Mouse (Mus musculus) CH12.LX (cell line): ENCODE data around the gene Ift22. TPM values are rescaled to one million over a fixed set of nuclear protein-coding genes. Genes with fewer than 3 reads are reported as not detected.

Experiments
- DNase-seq: peaks from one replicate; pipeline ENCODE4 v3.0.0-alpha.2; 2013; ENCODE audit errors: extremely low read depth
- H3K27ac ChIP-seq: 2 replicates; pipeline ENCODE4 v1.5.1; 2012; ENCODE audit warnings: low read depth, mild to moderate bottlenecking, control low read depth, moderate library complexity; ENCODE audit not compliant: insufficient read depth
- H3K27me3 ChIP-seq: replicated peaks from 2 replicates; pipeline ENCODE3; 2012; ENCODE audit warnings: inconsistent platforms
- H3K36me3 ChIP-seq, 2 experiments: replicated peaks in 1 of 2; 2 replicates each; pipeline versions ENCODE3 to v1.6.1; 2012; ENCODE audit warnings: inconsistent platforms in 1 of 2, low read length in 1 of 2, mild to moderate bottlenecking in 1 of 2, mixed read lengths in 1 of 2, moderate library complexity in 1 of 2; ENCODE audit not compliant: control insufficient read depth in 1 of 2, insufficient read depth in 1 of 2
- H3K4me1 ChIP-seq, 2 experiments: 2 replicates each; pipeline ENCODE4 v1.6.1; 2012; ENCODE audit warnings: inconsistent platforms in 1 of 2, moderate library complexity in 1 of 2; ENCODE audit not compliant: insufficient read depth in 2 of 2, control insufficient read depth in 1 of 2
- H3K4me2 ChIP-seq: 2 replicates; pipeline ENCODE4 v1.6.1; 2012; ENCODE audit warnings: low read depth, mild to moderate bottlenecking, control low read depth; ENCODE audit not compliant: poor library complexity, insufficient read depth, severe bottlenecking
- H3K4me3 ChIP-seq, 3 experiments: fragments of 150-350 bp in 1 of 3; sonication (generic) in 1 of 3; replicated peaks in 1 of 3; 2 replicates each; pipeline versions ENCODE3 to v1.5.1; 2011 to 2012; ENCODE audit warnings: low read depth in 2 of 3, low read length in 2 of 3, mild to moderate bottlenecking in 2 of 3, moderate library complexity in 2 of 3, control low read depth in 1 of 3, improper control_type of control experiment in 1 of 3, inconsistent platforms in 1 of 3, mixed read lengths in 1 of 3; ENCODE audit not compliant: poor library complexity in 1 of 3
- H3K79me2 ChIP-seq: replicated peaks from 2 replicates; pipeline ENCODE4 v1.6.1; 2012; ENCODE audit warnings: mild to moderate bottlenecking, moderate library complexity; ENCODE audit not compliant: control insufficient read depth, poor library complexity, insufficient read depth, severe bottlenecking; ENCODE audit errors: extremely low read depth
- H3K9ac ChIP-seq: 2 replicates; pipeline ENCODE4 v1.6.1; 2012; ENCODE audit warnings: low read depth, mild to moderate bottlenecking, control low read depth, moderate library complexity; ENCODE audit not compliant: insufficient read depth
- H3K9me3 ChIP-seq: replicated peaks from 2 replicates; pipeline ENCODE3; 2012; ENCODE audit warnings: low read length, inconsistent platforms, mixed read lengths
- BHLHE40 ChIP-seq: IDR thresholded peaks from 2 replicates; pipeline ENCODE4 v1.6.1; 2011; ENCODE audit warnings: mild to moderate bottlenecking, low read depth, low read length, improper control_type of control experiment
- CHD1 ChIP-seq: IDR thresholded peaks from 2 replicates; pipeline ENCODE4 v1.6.1; 2012; ENCODE audit warnings: low read depth, low read length, improper control_type of control experiment, inconsistent platforms
- CHD2 ChIP-seq: IDR thresholded peaks from 2 replicates; pipeline ENCODE4 v1.6.1; 2011; ENCODE audit warnings: low read length, improper control_type of control experiment
- E2F4 ChIP-seq: IDR thresholded peaks from 2 replicates; pipeline ENCODE4 v1.6.1; 2011; ENCODE audit warnings: low read depth, low read length, improper control_type of control experiment; ENCODE audit not compliant: insufficient replicate concordance
- ETS1 ChIP-seq: conservative IDR thresholded peaks from 2 replicates; pipeline ENCODE4 v1.6.1; 2012; ENCODE audit warnings: low read depth, mild to moderate bottlenecking, inconsistent platforms, low read length, improper control_type of control experiment, moderate library complexity
- GABPA ChIP-seq: IDR thresholded peaks from 2 replicates; pipeline ENCODE4 v1.6.1; 2012; ENCODE audit warnings: low read depth, low read length, improper control_type of control experiment, inconsistent platforms; ENCODE audit not compliant: insufficient replicate concordance
- IRF4 ChIP-seq: IDR thresholded peaks from 2 replicates; pipeline ENCODE4 v1.6.1; 2014; ENCODE audit warnings: low read depth, mild to moderate bottlenecking, inconsistent platforms, low read length, improper control_type of control experiment
- JUN ChIP-seq: IDR thresholded peaks from 2 replicates; pipeline ENCODE4 v1.6.1; 2011; ENCODE audit warnings: low read depth, mild to moderate bottlenecking, low read length, improper control_type of control experiment, moderate library complexity; ENCODE audit not compliant: insufficient read depth
- JUND ChIP-seq: conservative IDR thresholded peaks from 2 replicates; pipeline ENCODE4 v1.6.1; 2011; ENCODE audit warnings: low read depth, low read length, improper control_type of control experiment
- MAZ ChIP-seq: IDR thresholded peaks from 2 replicates; pipeline ENCODE4 v1.6.1; 2012; ENCODE audit warnings: low read depth, mild to moderate bottlenecking, inconsistent platforms, low read length, improper control_type of control experiment, moderate library complexity
- MEF2A ChIP-seq: IDR thresholded peaks from 2 replicates; pipeline ENCODE4 v1.6.1; 2014; ENCODE audit warnings: low read depth, mild to moderate bottlenecking, inconsistent platforms, low read length, improper control_type of control experiment, borderline replicate concordance
- MXI1 ChIP-seq: IDR thresholded peaks from 2 replicates; pipeline ENCODE4 v1.6.1; 2011; ENCODE audit warnings: mild to moderate bottlenecking, low read depth, low read length, improper control_type of control experiment
- NELFE ChIP-seq: IDR thresholded peaks from 2 replicates; pipeline ENCODE4 v1.6.1; 2011; ENCODE audit warnings: low read depth, low read length, improper control_type of control experiment
- NRF1 ChIP-seq: IDR thresholded peaks from 2 replicates; pipeline ENCODE4 v1.6.1; 2014; ENCODE audit warnings: low read depth, mild to moderate bottlenecking, inconsistent platforms, low read length, improper control_type of control experiment, moderate library complexity
- POLR2A ChIP-seq: IDR thresholded peaks from 2 replicates; pipeline ENCODE4 v1.6.1; 2011; ENCODE audit warnings: low read depth, mild to moderate bottlenecking, improper control_type of control experiment, low read length
- POLR2AphosphoS2 ChIP-seq: IDR thresholded peaks from 2 replicates; pipeline ENCODE4 v1.6.1; 2011; ENCODE audit warnings: low read depth, low read length, improper control_type of control experiment
- RAD21 ChIP-seq: IDR thresholded peaks from 2 replicates; pipeline ENCODE4 v1.6.1; 2011; ENCODE audit warnings: low read depth, mild to moderate bottlenecking, low read length, improper control_type of control experiment, moderate library complexity
- RCOR1 ChIP-seq: conservative IDR thresholded peaks from 2 replicates; pipeline ENCODE4 v1.6.1; 2012; ENCODE audit warnings: low read depth, mild to moderate bottlenecking, inconsistent platforms, low read length, improper control_type of control experiment
- TCF12 ChIP-seq: IDR thresholded peaks from 2 replicates; pipeline ENCODE4 v1.6.1; 2014; ENCODE audit warnings: low read depth, mild to moderate bottlenecking, inconsistent platforms, low read length, improper control_type of control experiment
- UBTF ChIP-seq: IDR thresholded peaks from 2 replicates; pipeline ENCODE4 v1.6.1; 2012; ENCODE audit warnings: low read depth, mild to moderate bottlenecking, inconsistent platforms, low read length, improper control_type of control experiment, moderate library complexity
- USF1 ChIP-seq: IDR thresholded peaks from 2 replicates; pipeline ENCODE4 v1.6.1; 2014; ENCODE audit warnings: low read depth, mild to moderate bottlenecking, inconsistent platforms, low read length, improper control_type of control experiment
- USF2 ChIP-seq: conservative IDR thresholded peaks from 2 replicates; pipeline ENCODE4 v1.6.1; 2011; ENCODE audit warnings: low read depth, low read length, improper control_type of control experiment
- ZKSCAN1 ChIP-seq: IDR thresholded peaks from 2 replicates; pipeline ENCODE4 v1.6.1; 2012; ENCODE audit warnings: low read depth, inconsistent platforms, low read length, improper control_type of control experiment, borderline replicate concordance
- ZMIZ1 ChIP-seq: IDR thresholded peaks from 2 replicates; pipeline ENCODE4 v1.6.1; 2012; ENCODE audit warnings: low read depth, mild to moderate bottlenecking, inconsistent platforms, low read length, improper control_type of control experiment
- ZNF384 ChIP-seq: IDR thresholded peaks from 2 replicates; pipeline ENCODE4 v1.6.1; 2012; ENCODE audit warnings: low read depth, low read length, improper control_type of control experiment, inconsistent platforms
- dilution Hi-C: fragments of 300-500 bp; cut with MboI; formaldehyde crosslinking; loops from 2 replicates; pipeline ENCODE4 v1.14.3; 2020; ENCODE audit warnings: low sequenced_read_pairs; ENCODE audit not compliant: extremely low pct_unique_long_range_greater_than_20kb, extremely low pct_ligation_motif_present
- in situ Hi-C: fragments of 300-500 bp; cut with MboI; formaldehyde crosslinking; loops from 3 replicates; pipeline ENCODE4 v1.14.3; 2019; ENCODE audit warnings: low sequenced_read_pairs, low pct_ligation_motif_present, low pct_unique_long_range_greater_than_20kb, mixed read lengths
- polyA plus RNA-seq: library from polyadenylated mRNA; unstranded; fragments of >175 nt; gene quantifications from 2 replicates; pipeline ENCODE4 v1.2.1, GENCODE M21; 2012; ENCODE audit warnings: low read depth; ENCODE audit not compliant: insufficient read length
- total RNA-seq, 2 experiments: library from RNA; depleted of rRNA; stranded (reverse); fragments of 300-350 nt in 1 of 2; fragments of >200 nt in 1 of 2; gene quantifications; 2 replicates each; pipeline ENCODE4 v1.2.3; 2012 to 2014

Gene Ift22
- total and polyA plus RNA-seq, 3 experiments, result 16.8 to 39.6 (median 18.5) TPM

DNA sequence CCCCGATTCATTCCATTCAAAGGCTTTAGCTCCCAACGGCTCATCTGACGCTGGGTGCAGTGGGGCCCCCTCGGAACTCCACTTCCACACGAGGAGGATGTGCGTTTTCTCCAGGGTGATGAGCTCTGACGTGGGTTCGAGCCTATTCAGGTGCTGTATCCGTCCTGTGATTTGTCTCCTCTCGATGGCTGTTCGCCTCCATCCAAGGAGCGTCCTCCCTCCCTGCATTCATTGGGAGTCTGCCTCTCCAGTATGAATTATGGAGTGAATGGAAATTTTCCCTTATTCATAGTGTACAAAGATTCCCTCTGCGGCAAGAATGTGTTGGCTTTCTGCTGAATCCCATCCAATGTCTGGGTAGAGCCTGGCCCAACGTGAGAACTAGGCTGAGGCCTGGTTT lies 23.9 kb downstream of the Ift22 start:
- no peaks in the 10 kb centered on the region for H3K79me2 ChIP-seq
- no peak overlapping the region for H3K9ac ChIP-seq
- TF ChIP-seq USF2 (no peak), GABPA (no peak), CHD2 (no peak), RAD21 (no peak), NRF1 (no peak), UBTF (no peak), JUN (no peak), TCF12 (no peak), JUND (no peak), MEF2A (no peak), CHD1 (no peak), POLR2A (no peak), RCOR1 (no peak), ETS1 (no peak), POLR2AphosphoS2 (no peak), NELFE (no peak)
- DNase-seq, result no peak
- peaks cover 0 to 2% of the 10 kb centered on the region in 2 experiments for H3K36me3 ChIP-seq
- no peak overlapping the region for H3K4me3 ChIP-seq
- no peak overlapping the region for H3K4me2 ChIP-seq
- H3K4me1 ChIP-seq, result peaks cover 5 to 20% of the 10 kb centered on the region in 2 experiments
- dilution Hi-C loops (no loop called here), in situ Hi-C loops (no loop called here)
- H3K9me3 ChIP-seq, result no peaks in the 10 kb centered on the region
- H3K27me3 ChIP-seq, result no peaks in the 10 kb centered on the region
- no peak overlapping the region for H3K27ac ChIP-seq

DNA sequence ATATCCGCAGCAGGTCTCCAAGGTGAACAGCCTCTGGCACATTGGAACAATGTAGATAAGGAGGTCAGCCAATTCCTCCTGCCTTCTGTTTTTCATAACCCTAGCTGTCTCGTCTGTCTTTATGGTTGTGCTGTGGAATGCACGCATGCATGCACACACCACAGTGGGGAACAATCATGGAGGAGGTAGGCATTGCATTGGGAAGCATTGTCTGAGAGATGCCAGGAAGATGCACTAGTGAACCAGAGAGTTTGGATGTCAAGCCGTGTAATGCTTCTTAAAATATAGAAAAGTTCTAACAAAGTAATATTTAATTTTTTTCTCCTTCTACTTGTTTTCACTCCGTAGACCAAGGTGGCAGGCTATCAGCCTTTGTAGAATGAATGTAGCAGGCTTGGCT lies 25.0 kb downstream of the Ift22 start:
- Histone ChIP-seq H3K4me1 (peaks cover 5 to 22% of the 10 kb centered on the region in 2 experiments), H3K9ac (no peak overlapping the region), H3K4me3 (no peak overlapping the region), H3K27ac (no peak overlapping the region), H3K9me3 (no peaks in the 10 kb centered on the region), H3K36me3 (peaks cover 0 to 2% of the 10 kb centered on the region in 2 experiments), H3K27me3 (no peaks in the 10 kb centered on the region), H3K4me2 (peak overlapping the region; percentile 37)
- dilution Hi-C loops (no loop called here), in situ Hi-C loops (no loop called here)
- DNase-seq, result no peak
- TF ChIP-seq JUND (no peak), ZMIZ1 (no peak), ZKSCAN1 (no peak), E2F4 (no peak), MAZ (no peak), MXI1 (no peak), ZNF384 (no peak), IRF4 (no peak), POLR2A (no peak), USF1 (no peak), NELFE (no peak), CHD2 (no peak), UBTF (no peak), BHLHE40 (no peak)
- TF ChIP-seq, all 38 proteins: peak for 0
- H3K79me2 ChIP-seq, result no peaks in the 10 kb centered on the region
